Mouse (Mus musculus): ENCODE measurements around the gene Hmgb1.
"Not testable (repeated sequence)": the region's sequence is repeated elsewhere in the genome, so short reads cannot be mapped to it uniquely, and the experiment has no call there.

Gene Hmgb1

GRCm38 (mm10) chr5:149147386-149148000, 36.8 kb downstream of the Hmgb1 start:
- DNase-seq (ENCODE audit: low read depth, low spot score), result no peak

DNA sequence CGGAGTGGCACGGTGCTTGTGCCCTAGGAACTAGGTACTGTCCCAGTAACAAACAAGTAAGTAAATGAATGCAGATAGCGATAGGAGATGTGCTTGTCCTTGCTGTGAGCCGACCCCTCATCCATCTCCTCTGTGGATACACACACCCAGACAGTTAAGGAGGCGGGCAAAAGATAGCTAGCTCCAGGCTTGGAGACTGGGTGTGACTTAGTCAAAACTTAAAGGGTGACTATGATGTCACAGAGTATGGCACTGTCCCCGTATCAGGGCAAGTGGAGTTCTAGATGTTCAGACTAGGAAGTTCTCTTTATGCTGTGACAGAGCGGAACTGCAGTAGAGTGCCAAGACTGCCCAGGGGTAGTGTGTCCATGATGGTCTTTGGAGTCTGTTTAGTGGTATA, 37.6 kb downstream of the Hmgb1 start:
- DNase-seq (ENCODE audit: low read depth, low spot score), result no peak

DNA sequence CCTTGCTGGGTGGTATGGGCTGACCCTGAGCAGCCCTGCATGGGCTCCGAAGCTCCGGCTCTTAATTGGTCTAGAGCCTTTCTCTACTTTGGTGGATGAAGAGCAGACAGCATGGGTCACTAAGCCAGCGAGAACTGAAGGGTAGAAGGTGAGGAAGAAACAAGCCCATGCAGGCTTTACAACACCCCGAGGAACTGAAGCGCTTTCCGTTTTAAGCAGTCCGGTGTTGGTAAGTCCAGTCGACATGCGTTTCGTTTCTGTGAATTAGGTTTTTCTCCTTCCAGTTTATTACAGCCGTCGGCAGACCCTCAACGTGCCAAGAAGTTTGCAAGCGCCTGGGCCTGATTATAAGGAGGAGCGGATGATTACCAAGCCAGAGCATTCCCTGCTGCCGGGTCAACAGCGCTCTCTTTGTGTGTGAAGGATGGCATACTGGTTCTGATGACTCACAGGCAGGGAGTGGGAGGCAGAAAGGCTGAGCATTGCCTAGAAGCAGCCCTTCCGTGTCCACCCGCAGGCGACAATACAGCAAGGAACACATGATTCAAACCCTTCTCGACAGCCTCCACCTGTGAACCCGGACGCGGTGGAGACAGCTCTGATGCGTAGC, 40.4 kb downstream of the Hmgb1 start:
- no peak for DNase-seq (ENCODE audit: low read depth, low spot score)

DNA sequence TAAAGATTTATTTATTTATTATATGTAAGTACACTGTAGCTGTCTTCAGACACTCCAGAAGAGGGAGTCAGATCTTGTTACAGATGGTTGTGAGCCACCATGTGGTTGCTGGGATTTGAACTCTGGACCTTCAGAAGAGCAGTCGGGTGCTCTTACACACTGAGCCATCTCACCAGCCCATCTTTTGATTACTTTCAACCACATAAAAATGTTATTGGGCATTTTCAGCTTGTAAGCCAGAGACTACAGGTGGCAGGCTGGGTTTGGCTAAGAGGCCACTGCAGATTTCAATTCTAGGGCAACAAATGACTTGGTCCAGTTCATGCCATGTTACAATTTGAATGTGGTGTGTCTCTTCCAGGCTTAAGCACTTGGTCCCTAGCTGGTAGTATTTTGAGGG, 43.1 kb downstream of the Hmgb1 start:
- DNase-seq (ENCODE audit: low read depth, low spot score), result not testable (repeated sequence)

- peak; percentile 76 for DNase-seq (ENCODE audit: low read depth, low spot score)
These were observed 44.0 kb downstream of the Hmgb1 start for GRCm38 (mm10) chr5:149140336-149140735.

DNA sequence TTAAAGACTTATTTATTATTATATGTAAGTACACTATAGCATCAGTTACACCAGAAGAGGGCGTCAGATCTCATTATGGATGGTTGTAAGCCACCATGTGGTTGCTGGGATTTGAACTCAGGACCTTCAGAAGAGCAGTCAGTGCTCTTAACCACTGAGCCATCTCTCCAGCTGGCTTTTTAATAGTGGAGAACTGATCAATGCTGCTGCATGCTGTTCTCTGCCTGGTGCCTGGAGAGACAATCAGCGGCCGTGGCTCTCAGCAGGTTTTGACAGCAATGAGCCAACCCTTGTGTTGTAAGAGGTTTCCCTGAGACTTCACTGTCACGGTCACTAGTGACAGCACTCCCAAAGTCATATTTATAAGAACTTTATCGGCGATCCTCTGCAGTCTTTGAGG, 46.2 kb downstream of the Hmgb1 start:
- not testable (repeated sequence) for DNase-seq (ENCODE audit: low read depth, low spot score)

GRCm38 (mm10) chr5:149137447-149137846, 46.8 kb downstream of the Hmgb1 start:
- no peak for DNase-seq (ENCODE audit: low read depth, low spot score)

GRCm38 (mm10) chr5:149136933-149137365, 47.3 kb downstream of the Hmgb1 start:
- DNase-seq (ENCODE audit: low read depth, low spot score), result no peak

DNA sequence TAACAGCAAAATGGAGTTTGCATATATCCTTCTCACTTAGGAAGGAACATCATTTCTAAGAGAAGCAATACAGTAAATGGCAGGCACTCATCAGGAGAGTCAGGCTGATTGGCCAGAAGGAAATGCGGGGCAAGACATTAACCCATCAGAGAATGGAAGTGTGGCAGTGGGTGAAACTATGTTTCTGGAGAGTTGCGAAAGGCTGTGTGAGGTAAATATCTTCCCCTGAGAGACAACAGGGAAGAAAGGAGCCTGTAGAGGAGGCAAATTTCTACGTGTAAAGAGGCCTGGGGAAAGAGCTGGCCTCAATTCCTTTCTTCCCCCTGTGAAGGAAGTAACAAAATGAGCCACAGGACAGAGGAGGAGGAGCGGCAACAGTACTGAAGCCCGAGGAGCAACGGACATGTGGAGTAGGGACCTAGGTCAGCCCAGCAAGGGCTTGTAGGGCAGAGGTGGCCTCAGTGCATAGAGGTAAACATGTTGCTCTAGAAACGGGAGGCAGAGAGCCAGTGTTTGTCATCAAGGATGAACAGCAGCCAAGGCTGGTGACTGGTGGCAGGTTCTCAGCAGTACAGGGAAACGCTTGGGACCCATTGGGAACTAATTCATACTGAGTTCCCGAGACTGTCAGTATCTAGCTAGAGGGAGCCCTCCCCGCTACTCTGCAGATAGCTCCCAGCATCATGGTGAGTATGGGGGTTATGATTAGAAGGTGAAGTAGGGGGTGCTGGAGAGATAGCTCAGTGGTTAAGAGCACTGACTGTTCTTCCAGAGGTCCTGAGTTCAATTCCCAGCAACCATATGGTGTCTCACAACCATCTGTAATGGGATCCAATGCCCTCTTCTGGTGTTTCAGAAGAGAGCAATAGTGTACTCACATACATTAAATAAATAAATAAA, 48.6 kb downstream of the Hmgb1 start:
- no peak for DNase-seq (ENCODE audit: low read depth, low spot score)

GRCm38 (mm10) chr5:149134751-149135454, 49.4 kb downstream of the Hmgb1 start:
- no peak for DNase-seq (ENCODE audit: low read depth, low spot score)

DNA sequence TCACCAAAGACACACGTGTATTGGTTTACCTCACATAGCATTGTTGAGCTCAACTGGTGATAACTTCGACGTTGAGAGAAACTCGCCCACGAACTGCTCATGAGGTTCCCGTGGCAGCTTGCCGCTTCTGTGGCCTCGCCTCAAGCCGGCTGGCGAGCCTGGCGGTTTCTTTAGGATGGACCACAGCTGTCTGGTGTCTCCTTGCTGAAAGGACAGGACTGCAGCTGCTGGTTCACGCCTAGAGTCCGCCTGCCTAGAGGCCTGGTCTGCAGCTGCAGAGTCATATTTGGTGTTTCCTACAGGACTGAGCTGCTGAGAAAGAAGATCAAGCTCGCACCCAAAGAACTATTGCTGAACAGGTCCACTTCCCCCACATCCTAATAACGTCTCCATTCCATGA, 55.8 kb downstream of the Hmgb1 start:
- DNase-seq (ENCODE audit: low read depth, low spot score), result no peak

GRCm38 (mm10) chr5:149123795-149124194, 60.5 kb downstream of the Hmgb1 start:
- no peak for DNase-seq (ENCODE audit: low read depth, low spot score)

DNA sequence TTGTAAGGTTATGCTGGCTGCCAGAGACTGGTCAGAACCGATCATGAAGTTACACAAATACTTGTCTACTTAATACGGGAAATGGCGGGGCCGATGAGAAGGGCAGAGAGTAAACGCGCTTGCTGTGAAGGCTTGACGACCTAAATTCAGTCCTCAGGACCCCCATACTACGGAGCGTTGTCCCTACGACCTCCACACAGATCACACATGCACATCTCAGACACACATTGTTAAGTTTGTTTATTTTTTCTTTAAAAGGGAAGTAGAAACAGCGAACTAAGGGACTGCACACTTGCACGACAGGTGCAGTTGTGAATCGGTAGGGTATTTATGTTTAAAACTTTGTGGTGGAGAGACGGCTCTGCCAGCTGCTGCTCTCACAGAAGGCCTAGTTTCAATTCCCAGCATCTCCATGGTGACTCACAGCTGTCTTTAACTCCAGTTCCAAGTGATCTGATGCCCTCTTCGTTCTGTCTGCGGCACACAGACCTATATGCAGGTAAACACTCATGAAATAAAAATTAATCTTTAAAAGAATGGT, 64.9 kb downstream of the Hmgb1 start:
- no peak for DNase-seq (ENCODE audit: low read depth, low spot score)

DNA sequence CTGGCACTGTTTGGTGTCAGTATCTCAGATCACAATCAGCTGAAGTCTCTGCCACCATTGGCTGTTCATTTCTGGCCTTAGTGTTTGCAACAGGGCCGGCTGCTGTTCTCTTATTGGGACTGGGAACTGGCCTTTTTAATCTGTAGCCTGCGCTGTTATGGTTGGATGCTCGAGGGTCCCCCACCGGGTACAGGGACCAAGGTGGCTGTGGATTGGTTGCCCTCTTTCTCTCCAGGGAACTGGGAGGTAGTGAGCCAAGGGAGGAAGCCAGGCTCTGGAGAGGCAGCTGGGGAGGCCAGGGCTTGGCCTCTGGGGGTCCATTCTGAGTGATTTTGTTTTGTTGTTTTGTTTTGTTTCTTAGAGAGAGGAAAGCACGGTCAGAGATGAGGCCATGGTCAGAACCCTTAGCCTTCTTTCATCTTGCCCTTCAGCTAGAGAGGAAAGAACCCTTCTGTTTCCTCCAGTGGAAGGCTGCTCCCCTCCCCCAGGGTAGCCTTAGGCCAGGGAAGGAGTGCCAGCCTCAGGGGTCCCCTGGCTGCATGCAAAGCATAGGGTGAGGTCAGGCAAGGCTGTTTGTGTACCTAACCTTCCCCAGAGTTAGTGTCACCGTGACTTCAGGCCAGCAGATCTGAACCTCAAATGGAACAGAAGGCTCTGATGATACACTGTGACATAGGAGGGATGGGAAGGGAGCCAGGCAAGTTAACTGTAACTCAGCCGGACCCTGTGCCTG, 66.3 kb downstream of the Hmgb1 start:
- DNase-seq (ENCODE audit: low read depth, low spot score), result no peak

DNA sequence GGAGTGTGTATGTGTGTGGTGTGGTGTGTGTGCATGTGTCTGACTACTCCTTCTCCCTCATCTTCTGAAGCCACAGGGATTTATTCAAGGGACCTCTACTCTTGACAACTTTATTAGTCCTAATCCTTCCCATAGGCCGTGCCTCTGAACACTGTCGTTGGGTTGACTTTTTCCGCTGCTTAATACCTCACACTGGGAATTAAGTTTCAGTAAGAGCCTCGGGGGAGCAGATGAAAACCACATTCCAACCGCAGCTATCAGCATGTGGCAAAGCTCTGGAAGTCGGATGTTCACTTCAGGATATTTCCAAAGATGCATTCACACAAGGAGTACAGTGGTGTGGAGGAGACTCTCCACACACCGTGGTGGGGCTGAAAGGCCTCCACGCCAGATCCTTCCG, 69.7 kb downstream of the Hmgb1 start:
- no peak for DNase-seq (ENCODE audit: low read depth, low spot score)

DNA sequence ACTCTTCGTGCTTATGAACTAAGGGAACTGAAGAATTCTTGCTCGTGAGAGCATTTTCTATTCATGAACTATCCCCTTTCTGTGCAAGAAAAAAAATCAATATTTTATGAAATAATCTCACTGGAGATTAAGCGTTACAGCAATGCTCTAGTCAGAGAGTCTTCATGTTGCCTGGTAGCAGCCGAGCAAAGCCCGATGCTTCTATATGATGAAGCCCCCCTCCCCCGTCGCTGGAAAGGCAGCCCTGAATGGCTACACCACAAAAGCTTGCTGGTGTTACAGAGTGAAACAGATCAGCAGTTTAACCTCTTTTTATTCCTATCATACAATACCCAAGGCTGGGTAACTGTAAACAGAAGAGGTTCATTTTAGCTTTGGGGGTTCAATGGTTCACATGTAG, 70.3 kb downstream of the Hmgb1 start:
- no peak for DNase-seq (ENCODE audit: low read depth, low spot score)

DNA sequence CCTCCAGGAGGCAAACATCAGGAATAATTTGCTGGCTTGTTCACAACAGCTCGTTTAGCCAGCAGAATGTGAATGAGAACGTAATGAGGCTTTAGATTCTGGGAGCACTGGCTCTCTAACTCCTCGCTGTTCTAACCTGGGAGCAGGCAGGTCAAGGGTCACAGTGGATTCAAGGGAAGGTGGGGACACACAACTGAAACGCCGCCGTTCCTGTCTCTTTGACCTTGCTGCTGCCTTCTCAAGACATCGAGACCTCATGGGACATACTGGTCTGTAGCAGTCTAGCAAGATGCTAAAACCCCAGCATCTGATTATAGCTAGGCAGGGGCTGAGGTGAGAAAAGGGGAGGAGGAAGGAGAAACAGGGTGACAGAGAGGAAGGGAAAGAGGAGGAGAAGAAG, 70.8 kb downstream of the Hmgb1 start:
- peak; percentile 43 for DNase-seq (ENCODE audit: low read depth, low spot score)

DNA sequence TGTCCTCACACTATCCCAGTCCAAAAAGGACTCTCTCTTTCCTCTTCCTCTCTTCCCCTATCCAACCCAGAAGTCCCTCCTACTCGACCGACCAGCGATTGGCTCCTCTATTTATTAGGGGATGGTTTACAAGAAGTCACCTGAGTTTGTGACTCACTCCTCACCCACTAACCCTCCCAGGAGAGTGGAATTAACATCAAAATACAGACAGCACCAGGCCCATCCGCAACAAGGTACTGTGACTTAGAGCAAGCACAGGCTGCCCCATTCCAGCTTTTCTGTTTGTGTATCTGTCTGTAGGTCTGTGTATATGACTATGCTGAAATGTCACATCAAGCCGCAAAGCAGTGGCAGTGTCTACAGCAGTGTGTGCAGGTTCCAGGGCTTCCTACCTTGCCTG, 71.7 kb downstream of the Hmgb1 start:
- DNase-seq (ENCODE audit: low read depth, low spot score), result peak; percentile 96

GRCm38 (mm10) chr5:149109220-149109619, 75.1 kb downstream of the Hmgb1 start:
- no peak for DNase-seq (ENCODE audit: low read depth, low spot score)

- DNase-seq (ENCODE audit: low read depth, low spot score), result no peak
These were observed 76.1 kb downstream of the Hmgb1 start for GRCm38 (mm10) chr5:149108178-149108577.

GRCm38 (mm10) chr5:149107566-149107965, 76.7 kb downstream of the Hmgb1 start:
- DNase-seq (ENCODE audit: low read depth, low spot score), result no peak
